20 mouse cellular contexts compared by ENCODE assay signal in the genomic region with DNA sequence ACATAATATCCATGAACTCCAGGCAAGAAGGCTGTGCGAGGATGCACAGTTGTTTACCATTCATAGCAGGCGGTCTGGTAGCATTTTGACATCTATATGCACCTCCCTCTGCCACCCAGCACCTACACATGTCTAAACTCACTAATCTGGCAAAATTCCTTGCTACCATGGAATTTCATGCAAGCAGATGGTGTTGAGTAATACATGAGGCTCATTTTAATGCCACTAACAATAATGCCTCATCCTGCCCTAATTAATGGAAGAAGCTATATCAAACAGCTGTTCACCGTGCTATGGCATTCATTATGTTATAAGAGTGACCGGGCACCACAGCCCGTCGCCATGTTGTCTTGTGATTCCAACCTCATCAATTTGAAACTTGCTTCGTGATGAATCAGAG. TPM values are rescaled to one million over a fixed set of nuclear protein-coding genes. Genes with fewer than 3 reads are reported as not detected.
A peak's percentile ranks its signal among the peaks of the same experiment; 100 is the strongest.
DNase-seq lines count a peak whose midpoint lies in the region; ATAC-seq and TF ChIP-seq lines count a peak whose summit lies in the region.
"Had no signal": no experiment of that assay in that cellular context is flagged by ENCODE, and none has a peak within 500 bp of the region (broad histone marks: within the 10 kb centered on the region; RNA-seq: fewer than 3 reads in every experiment).

No protein-coding gene starts in this region.

- no peak overlapping the region for H3K9ac ChIP-seq in forebrain, embryonic 14.5 days (ENCODE audit: low read length)
- H3K9ac ChIP-seq in midbrain, embryonic 14.5 days (replicated peaks; ENCODE audit: low read length), result no peak overlapping the region
- H3K9ac ChIP-seq in midbrain, postnatal 0 days (replicated peaks; ENCODE audit: low read length, poor library complexity, severe bottlenecking), result no peak overlapping the region
- H3K9ac ChIP-seq: hindbrain, embryonic 14.5 days had no signal

- no peak overlapping the region for H3K4me2 ChIP-seq in forebrain, embryonic 14.5 days (ENCODE audit: low read length)
- H3K4me2 ChIP-seq in midbrain, embryonic 14.5 days (ENCODE audit: low read length), result no peak overlapping the region
- H3K4me2 ChIP-seq in midbrain, postnatal 0 days (ENCODE audit: low read depth, low read length, poor library complexity, severe bottlenecking), result no peak overlapping the region
- H3K4me2 ChIP-seq: hindbrain, embryonic 14.5 days had no signal

- ATAC-seq in forebrain, embryonic 14.5 days, result peak; percentile 71; the same call in 1 of the 2 replicates
- ATAC-seq in midbrain, embryonic 14.5 days (ENCODE audit: low FRiP score, low TSS enrichment), result peak; percentile 55; the same call in 1 of the 2 replicates
- ATAC-seq in midbrain, postnatal 0 days (ENCODE audit: low FRiP score), result no peak
- ATAC-seq in inflammation-experienced regulatory T-cells, adult 6 months, result no peak
- ATAC-seq: intestine, embryonic 16.5 days had no signal

- no peak for TF ChIP-seq CTCF in midbrain, postnatal 0 days (IDR thresholded peaks at IDR 0.05)
- TF ChIP-seq CTCF in brain, embryonic 14.5 days (IDR thresholded peaks at IDR 0.05; ENCODE audit: borderline replicate concordance, extremely low read depth, insufficient read depth, insufficient read length), result no peak

- no peaks in the 10 kb centered on the region for H3K4me1 ChIP-seq in forebrain, embryonic 14.5 days (ENCODE audit: control insufficient read depth, insufficient read depth, low read length)
- peaks cover under 1% of the 10 kb centered on the region; the same call in 1 of the 2 replicates for H3K4me1 ChIP-seq in forebrain, embryonic 10.5 days
- H3K4me1 ChIP-seq in midbrain, embryonic 14.5 days (ENCODE audit: control insufficient read depth, insufficient read depth, low read length), result no peaks in the 10 kb centered on the region
- H3K4me1 ChIP-seq in midbrain, postnatal 0 days (ENCODE audit: insufficient read depth, low read length), result no peaks in the 10 kb centered on the region
- H3K4me1 ChIP-seq: heart, embryonic 10.5 days had no signal

- no peak overlapping the region for H3K27ac ChIP-seq in forebrain, embryonic 14.5 days (ENCODE audit: low read depth, low read length)
- H3K27ac ChIP-seq in forebrain, embryonic 10.5 days, result no peak overlapping the region
- no peak overlapping the region for H3K27ac ChIP-seq in midbrain, embryonic 14.5 days (replicated peaks; ENCODE audit: low read depth, low read length)
- no peak overlapping the region for H3K27ac ChIP-seq in midbrain, postnatal 0 days (ENCODE audit: low read depth, low read length)
- H3K27ac ChIP-seq: heart, embryonic 10.5 days; hindbrain, embryonic 14.5 days had no signal

- TF ChIP-seq POLR2A in brain, embryonic 14.5 days (IDR thresholded peaks at IDR 0.05; ENCODE audit: borderline replicate concordance, extremely low read depth, insufficient read depth, insufficient read length, poor library complexity, severe bottlenecking), result no peak

- H3K36me3 ChIP-seq in forebrain, embryonic 14.5 days (ENCODE audit: control insufficient read depth, insufficient read depth, low read length), result no peaks in the 10 kb centered on the region
- peaks cover 39% of the 10 kb centered on the region for H3K36me3 ChIP-seq in forebrain, embryonic 10.5 days (replicated peaks)
- H3K36me3 ChIP-seq in midbrain, embryonic 14.5 days (ENCODE audit: control insufficient read depth, insufficient read depth, low read length), result no peaks in the 10 kb centered on the region
- no peaks in the 10 kb centered on the region for H3K36me3 ChIP-seq in midbrain, postnatal 0 days (ENCODE audit: insufficient read depth, low read length)

- no peaks in the 10 kb centered on the region for H3K27me3 ChIP-seq in forebrain, embryonic 14.5 days (replicated peaks; ENCODE audit: control insufficient read depth, insufficient read depth, low read length)
- no peaks in the 10 kb centered on the region for H3K27me3 ChIP-seq in forebrain, embryonic 10.5 days (ENCODE audit: poor library complexity, severe bottlenecking)
- no peaks in the 10 kb centered on the region for H3K27me3 ChIP-seq in midbrain, embryonic 14.5 days (ENCODE audit: control insufficient read depth, insufficient read depth, low read length)
- H3K27me3 ChIP-seq in midbrain, postnatal 0 days (ENCODE audit: insufficient read depth, low read length), result no peaks in the 10 kb centered on the region

- DNase-seq in forebrain, embryonic 14.5 days (ENCODE audit: low spot score), result peak; percentile 57
- DNase-seq in forebrain, embryonic 10.5 days (ENCODE audit: extremely low spot score, low spot score), result no peak
- DNase-seq in layer of hippocampus, adult 11-12 months (ENCODE audit: low spot score), result peak; percentile 14
- DNase-seq in layer of hippocampus, postnatal 10 days (ENCODE audit: low spot score in 2 of 2), result no peak
- DNase-seq in midbrain, embryonic 14.5 days, result no peak
- no peak for DNase-seq in midbrain, postnatal 0 days (ENCODE audit: low spot score)
- DNase-seq in brain, embryonic 14.5 days (ENCODE audit: low read depth), result peak; percentile 70
- DNase-seq: adrenal gland, postnatal 10 days; cerebellum, adult 18-20 months; cerebellum, adult 9-11 months; cerebellum, postnatal 36 days; heart, adult 18-20 months; heart, postnatal 10 days; heart, postnatal 4 days had no signal

- H3K9me3 ChIP-seq in forebrain, embryonic 14.5 days (replicated peaks; ENCODE audit: control insufficient read depth, low read length), result no peaks in the 10 kb centered on the region
- H3K9me3 ChIP-seq in forebrain, embryonic 10.5 days, result no peaks in the 10 kb centered on the region
- no peaks in the 10 kb centered on the region for H3K9me3 ChIP-seq in midbrain, embryonic 14.5 days (ENCODE audit: control insufficient read depth, low read length)
- H3K9me3 ChIP-seq in midbrain, postnatal 0 days (ENCODE audit: low read length), result no peaks in the 10 kb centered on the region
- H3K9me3 ChIP-seq: heart, embryonic 10.5 days had no signal

- no peak overlapping the region for H3K4me3 ChIP-seq in forebrain, embryonic 14.5 days (ENCODE audit: low read depth, low read length)
- H3K4me3 ChIP-seq in forebrain, embryonic 10.5 days, result no peak overlapping the region
- H3K4me3 ChIP-seq in midbrain, embryonic 14.5 days (replicated peaks; ENCODE audit: low read depth, low read length), result no peak overlapping the region
- no peak overlapping the region for H3K4me3 ChIP-seq in midbrain, postnatal 0 days (ENCODE audit: low read depth, low read length)
- H3K4me3 ChIP-seq: erythroblast, embryonic 14.5 days; heart, embryonic 10.5 days had no signal

- WGBS in forebrain, embryonic 14.5 days, result 69% methylated on average over 7 of the region's 7 CpGs
- WGBS in forebrain, embryonic 10.5 days, result 94% methylated on average over 7 of the region's 7 CpGs
- WGBS in midbrain, embryonic 14.5 days, result 74% methylated on average over 7 of the region's 7 CpGs
- WGBS in midbrain, postnatal 0 days, result 76% methylated on average over 7 of the region's 7 CpGs

RNA-seq across cellular contexts. Expression of a gene that starts 23.8 kb away (rescaled TPM):
- polyA plus RNA-seq in forebrain, embryonic 14.5 days (2014; fragmentation: Nextera tagmentation; extraction: Ambion mirVana), result 32.8 and 57.9 TPM in 2 replicates
- polyA plus RNA-seq in forebrain, embryonic 10.5 days (2016; fragmentation: Nextera tagmentation; extraction: Ambion mirVana), result 93.9 and 97.1 TPM in 2 replicates
- total RNA-seq in layer of hippocampus, postnatal 10 days (2021), result 10 to 100 TPM; 54.7 to 57.1 TPM
- polyA plus RNA-seq in midbrain, embryonic 14.5 days (2014; fragmentation: Nextera tagmentation; extraction: Ambion mirVana), result 2.4 and 88.1 TPM in 2 replicates
- 93.7 and 128 TPM in 2 replicates for total RNA-seq in midbrain, postnatal 0 days (2014; rRNA removed)
- 63.5 and 67.5 TPM in 2 replicates for polyA plus RNA-seq in midbrain, postnatal 0 days (2015; fragmentation: Nextera tagmentation; extraction: Ambion mirVana)
- 66.5 and 187 TPM in 2 replicates for polyA plus RNA-seq in brain, embryonic 14.5 days (2012; rRNA removed)
- under 1 TPM in 2 of 3 experiments, not detected in 1; 0.15 to 0.16 TPM for polyA plus RNA-seq in inflammation-experienced regulatory T-cells, adult 6 months (2017; shearing (Covaris generic))
- total RNA-seq: MEL had no signal

Comparison
In these comparisons a context has a peak if more than half of its experiments do, and no peak if none do; other contexts are left out.
1. ATAC-seq: peak in forebrain, embryonic 14.5 days (single experiment) and midbrain, embryonic 14.5 days (single experiment); none in midbrain, postnatal 0 days (single experiment) and inflammation-experienced regulatory T-cells, adult 6 months (single experiment).
2. DNase-seq: peak in forebrain, embryonic 14.5 days (single experiment), layer of hippocampus, adult 11-12 months (single experiment) and brain, embryonic 14.5 days (single experiment); none in forebrain, embryonic 10.5 days (single experiment), layer of hippocampus, postnatal 10 days (0 of 2), midbrain, embryonic 14.5 days (single experiment) and midbrain, postnatal 0 days (single experiment).